Comparison of ENCODE assay signal across 18 mouse cellular contexts in the genomic region with DNA sequence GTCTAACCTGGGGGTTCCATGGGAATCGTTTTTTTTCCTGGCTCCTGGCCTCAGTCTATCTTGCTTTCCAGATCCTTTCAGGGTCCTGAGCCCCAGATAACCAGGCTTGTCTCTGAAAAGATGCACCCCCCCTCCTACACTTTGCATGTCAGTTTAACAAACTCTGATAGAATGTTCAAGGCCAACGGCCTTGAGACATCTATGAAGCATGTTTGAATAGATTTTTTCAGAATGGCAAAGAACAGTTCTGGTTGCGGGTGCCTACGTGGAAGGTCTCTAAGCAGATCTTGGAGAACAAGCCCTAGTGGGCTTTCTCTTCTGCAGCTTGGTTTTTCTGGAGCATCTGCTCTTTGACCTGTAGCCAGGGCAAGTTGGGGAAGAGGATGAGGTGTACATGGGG. TPM values are rescaled to one million over a fixed set of nuclear protein-coding genes. Genes with fewer than 3 reads are reported as not detected.
DNase-seq lines count a peak whose midpoint lies in the region; ATAC-seq and TF ChIP-seq lines count a peak whose summit lies in the region.
"Had no signal": no experiment of that assay in that cellular context is flagged by ENCODE, and none has a peak within 500 bp of the region (broad histone marks: within the 10 kb centered on the region; RNA-seq: fewer than 3 reads in every experiment).

No protein-coding gene starts in this region.

- WGBS in liver, embryonic 11.5 days, result 42% methylated on average over 4 of the region's 4 CpGs
- WGBS in hindbrain, postnatal 0 days, result 20% methylated on average over 4 of the region's 4 CpGs
- WGBS in stomach, embryonic 14.5 days, result 22% methylated on average over 4 of the region's 4 CpGs

- no peaks in the 10 kb centered on the region for H3K36me3 ChIP-seq in liver, embryonic 11.5 days (ENCODE audit: control insufficient read depth, insufficient read depth, low read length)
- H3K36me3 ChIP-seq in hindbrain, postnatal 0 days (ENCODE audit: insufficient read depth, low read length), result no peaks in the 10 kb centered on the region
- H3K36me3 ChIP-seq in stomach, embryonic 14.5 days (ENCODE audit: control insufficient read depth, insufficient read depth, low read length), result no peaks in the 10 kb centered on the region
- H3K36me3 ChIP-seq: limb, embryonic 12.5 days; midbrain, embryonic 13.5 days had no signal

- H3K4me1 ChIP-seq in liver, embryonic 11.5 days (replicated peaks; ENCODE audit: control insufficient read depth, insufficient read depth, low read length), result peaks cover 9% of the 10 kb centered on the region
- no peaks in the 10 kb centered on the region for H3K4me1 ChIP-seq in hindbrain, postnatal 0 days (ENCODE audit: insufficient read depth, low read length)
- H3K4me1 ChIP-seq in stomach, embryonic 14.5 days (ENCODE audit: control insufficient read depth, insufficient read depth, low read length), result peaks cover 13% of the 10 kb centered on the region; the same call in 1 of the 2 replicates
- H3K4me1 ChIP-seq: midbrain, embryonic 13.5 days had no signal

- 0 out of 2 replicates have a peak overlapping the region, but pooled peaks have one; percentile 15 for H3K4me3 ChIP-seq in liver, embryonic 11.5 days (ENCODE audit: low read depth, low read length)
- H3K4me3 ChIP-seq in hindbrain, postnatal 0 days (ENCODE audit: low read length), result no peak overlapping the region
- peak overlapping the region; percentile 47 for H3K4me3 ChIP-seq in stomach, embryonic 14.5 days (ENCODE audit: low read depth, low read length)
- H3K4me3 ChIP-seq: erythroblast, embryonic 14.5 days; limb, embryonic 12.5 days; midbrain, embryonic 13.5 days had no signal

- no peak overlapping the region for H3K9ac ChIP-seq in liver, embryonic 11.5 days (ENCODE audit: low read depth, low read length)
- 0 out of 2 replicates have a peak overlapping the region, but pooled peaks have one; percentile 2 for H3K9ac ChIP-seq in hindbrain, postnatal 0 days (replicated peaks; ENCODE audit: low read length)
- peak overlapping the region; percentile 83 for H3K9ac ChIP-seq in stomach, embryonic 14.5 days (replicated peaks; ENCODE audit: low read depth, low read length)
- H3K9ac ChIP-seq: forebrain, postnatal 0 days; limb, embryonic 12.5 days; midbrain, embryonic 13.5 days had no signal

- peak overlapping the region; percentile 25; the same call in 1 of the 2 replicates for H3K4me2 ChIP-seq in liver, embryonic 11.5 days
- peak overlapping the region; percentile 30 for H3K4me2 ChIP-seq in hindbrain, postnatal 0 days (ENCODE audit: low read depth, low read length)
- peak overlapping the region; percentile 95 for H3K4me2 ChIP-seq in stomach, embryonic 14.5 days (replicated peaks; ENCODE audit: low read depth, low read length)
- H3K4me2 ChIP-seq: limb, embryonic 12.5 days; midbrain, embryonic 13.5 days had no signal

- H3K27me3 ChIP-seq in liver, embryonic 11.5 days (replicated peaks; ENCODE audit: control insufficient read depth, insufficient read depth, low read length), result peaks cover 99% of the 10 kb centered on the region
- peaks cover 95% of the 10 kb centered on the region for H3K27me3 ChIP-seq in hindbrain, postnatal 0 days (ENCODE audit: insufficient read depth, low read length)
- peaks cover 3% of the 10 kb centered on the region; the same call in 1 of the 2 replicates for H3K27me3 ChIP-seq in stomach, embryonic 14.5 days (ENCODE audit: control insufficient read depth, insufficient read depth, low read length)

- no peak for ATAC-seq in liver, embryonic 11.5 days (replicated peaks; ENCODE audit: low FRiP score)
- no peak for ATAC-seq in hindbrain, postnatal 0 days
- ATAC-seq in stomach, embryonic 14.5 days (ENCODE audit: insufficient number of reproducible peaks, insufficient read depth, low FRiP score, low read depth), result no peak
- ATAC-seq: forebrain, postnatal 0 days; midbrain, embryonic 13.5 days had no signal

- peak; percentile 56 for DNase-seq in adrenal gland, postnatal 14 days
- DNase-seq in adrenal gland, postnatal 36 days, result no peak
- no peak for DNase-seq in liver, embryonic 11.5 days (ENCODE audit: low spot score)
- DNase-seq in liver, result no peak
- DNase-seq in hindbrain, postnatal 0 days (ENCODE audit: low spot score), result no peak
- no peak for DNase-seq in heart, adult 8-10 months (ENCODE audit: low spot score)
- DNase-seq in embryo, embryonic 10.5 days (ENCODE audit: low spot score), result no peak
- DNase-seq: adrenal gland, postnatal 10 days; forebrain, postnatal 0 days; gastrocnemius, postnatal 25 days; right cerebral cortex, adult 18-20 months had no signal

- H3K9me3 ChIP-seq in liver, embryonic 11.5 days (ENCODE audit: control insufficient read depth, low read length), result no peaks in the 10 kb centered on the region
- no peaks in the 10 kb centered on the region for H3K9me3 ChIP-seq in hindbrain, postnatal 0 days (ENCODE audit: low read length)
- no peaks in the 10 kb centered on the region for H3K9me3 ChIP-seq in stomach, embryonic 14.5 days (ENCODE audit: control insufficient read depth, low read depth, low read length)
- H3K9me3 ChIP-seq: limb, embryonic 12.5 days; midbrain, embryonic 13.5 days had no signal

- H3K27ac ChIP-seq in liver, embryonic 11.5 days (ENCODE audit: low read depth, low read length), result no peak overlapping the region
- H3K27ac ChIP-seq in hindbrain, postnatal 0 days, result 0 out of 2 replicates have a peak overlapping the region, but pooled peaks have one; percentile 27
- peak overlapping the region; percentile 100 for H3K27ac ChIP-seq in stomach, embryonic 14.5 days (ENCODE audit: low read length)
- H3K27ac ChIP-seq: limb, embryonic 12.5 days; midbrain, embryonic 13.5 days had no signal

- no peak for TF ChIP-seq CTCF in hindbrain, postnatal 0 days (IDR thresholded peaks at IDR 0.05; ENCODE audit: low read depth)

RNA-seq across cellular contexts. Expression of a gene that starts 5.6 kb away (rescaled TPM):
- total RNA-seq in adrenal gland, postnatal 14 days (2021), result 17.1 and 18.7 TPM in 2 replicates
- 10 to 100 TPM; 16.1 to 27.0 TPM for total RNA-seq in adrenal gland, postnatal 36 days (2021)
- polyA plus RNA-seq in liver, embryonic 11.5 days (2014; fragmentation: Nextera tagmentation; extraction: Ambion mirVana), result 3.7 and 4.5 TPM in 2 replicates
- total RNA-seq in hindbrain, postnatal 0 days (2014; rRNA removed), result 16.5 and 24.3 TPM in 2 replicates
- 109 and 113 TPM in 2 replicates for polyA plus RNA-seq in hindbrain, postnatal 0 days (2015; fragmentation: Nextera tagmentation; extraction: Ambion mirVana)
- 21.2 and 23.3 TPM in 2 replicates for polyA plus RNA-seq in stomach, embryonic 14.5 days (2014; fragmentation: Nextera tagmentation; extraction: Ambion mirVana)
- total RNA-seq in heart, adult 8-10 months (2022), result under 1 TPM in 1 of 4 experiments, not detected in 3; 0.11 TPM
- total RNA-seq: forebrain, postnatal 0 days; layer of hippocampus, postnatal 25 days had no signal
- polyA plus RNA-seq: cortical plate, adult 2 months; erythroblast, embryonic 14.5 days; forebrain, postnatal 0 days had no signal

RNA-seq across cellular contexts. Expression of a gene that starts 9.3 kb away (rescaled TPM):
- 14.0 and 15.7 TPM in 2 replicates for total RNA-seq in adrenal gland, postnatal 14 days (2021)
- total RNA-seq in adrenal gland, postnatal 36 days (2021), result 10 to 100 TPM; 15.6 to 20.9 TPM
- 0.71 and 1.1 TPM in 2 replicates for polyA plus RNA-seq in liver, embryonic 11.5 days (2014; fragmentation: Nextera tagmentation; extraction: Ambion mirVana)
- 4.2 and 8.6 TPM in 2 replicates for total RNA-seq in hindbrain, postnatal 0 days (2014; rRNA removed)
- polyA plus RNA-seq in hindbrain, postnatal 0 days (2015; fragmentation: Nextera tagmentation; extraction: Ambion mirVana), result 2.4 and 3.3 TPM in 2 replicates
- 3.5 and 3.7 TPM in 2 replicates for polyA plus RNA-seq in stomach, embryonic 14.5 days (2014; fragmentation: Nextera tagmentation; extraction: Ambion mirVana)
- total RNA-seq in heart, adult 8-10 months (2022), result under 1 TPM; 0.35 to 0.63 (median 0.53) TPM
- total RNA-seq: forebrain, postnatal 0 days; layer of hippocampus, postnatal 25 days had no signal
- polyA plus RNA-seq: cortical plate, adult 2 months; erythroblast, embryonic 14.5 days; forebrain, postnatal 0 days; midbrain, embryonic 13.5 days had no signal

RNA-seq across cellular contexts. Expression of a gene that starts 14.4 kb away (rescaled TPM):
- 17.1 and 26.0 TPM in 2 replicates for total RNA-seq in adrenal gland, postnatal 14 days (2021)
- total RNA-seq in adrenal gland, postnatal 36 days (2021), result 10 to 100 TPM; 15.7 to 20.2 TPM
- 0.97 and 1.3 TPM in 2 replicates for polyA plus RNA-seq in liver, embryonic 11.5 days (2014; fragmentation: Nextera tagmentation; extraction: Ambion mirVana)
- total RNA-seq in hindbrain, postnatal 0 days (2014; rRNA removed), result 42.1 and 42.2 TPM in 2 replicates
- 6.6 and 8.1 TPM in 2 replicates for polyA plus RNA-seq in hindbrain, postnatal 0 days (2015; fragmentation: Nextera tagmentation; extraction: Ambion mirVana)
- 3.6 and 4.7 TPM in 2 replicates for polyA plus RNA-seq in stomach, embryonic 14.5 days (2014; fragmentation: Nextera tagmentation; extraction: Ambion mirVana)
- total RNA-seq in heart, adult 8-10 months (2022), result under 1 TPM; 0.25 to 0.37 (median 0.30) TPM
- total RNA-seq: forebrain, postnatal 0 days; layer of hippocampus, postnatal 25 days had no signal
- polyA plus RNA-seq: cortical plate, adult 2 months; erythroblast, embryonic 14.5 days; forebrain, postnatal 0 days had no signal

RNA-seq across cellular contexts. Expression of a gene that starts 16.5 kb away (rescaled TPM):
- 35.7 and 39.8 TPM in 2 replicates for total RNA-seq in adrenal gland, postnatal 14 days (2021)
- 10 to 100 TPM; 43.9 to 62.2 TPM for total RNA-seq in adrenal gland, postnatal 36 days (2021)
- 1.9 and 2.4 TPM in 2 replicates for polyA plus RNA-seq in liver, embryonic 11.5 days (2014; fragmentation: Nextera tagmentation; extraction: Ambion mirVana)
- total RNA-seq in hindbrain, postnatal 0 days (2014; rRNA removed), result 23.2 and 30.2 TPM in 2 replicates
- polyA plus RNA-seq in hindbrain, postnatal 0 days (2015; fragmentation: Nextera tagmentation; extraction: Ambion mirVana), result 29.0 and 36.3 TPM in 2 replicates
- polyA plus RNA-seq in stomach, embryonic 14.5 days (2014; fragmentation: Nextera tagmentation; extraction: Ambion mirVana), result 12.4 TPM in 2 replicates
- total RNA-seq in heart, adult 8-10 months (2022), result not detected
- total RNA-seq: forebrain, postnatal 0 days; layer of hippocampus, postnatal 25 days had no signal
- polyA plus RNA-seq: cortical plate, adult 2 months; erythroblast, embryonic 14.5 days; forebrain, postnatal 0 days; heart, embryonic 16.5 days; midbrain, embryonic 13.5 days had no signal

RNA-seq across cellular contexts. Expression of a gene that starts 22.3 kb away (rescaled TPM):
- 34.3 and 37.8 TPM in 2 replicates for total RNA-seq in adrenal gland, postnatal 14 days (2021)
- total RNA-seq in adrenal gland, postnatal 36 days (2021), result 10 to 100 TPM; 35.5 to 49.8 TPM
- 1.6 and 2.0 TPM in 2 replicates for polyA plus RNA-seq in liver, embryonic 11.5 days (2014; fragmentation: Nextera tagmentation; extraction: Ambion mirVana)
- total RNA-seq in hindbrain, postnatal 0 days (2014; rRNA removed), result 11.0 and 21.7 TPM in 2 replicates
- 10.1 and 16.8 TPM in 2 replicates for polyA plus RNA-seq in hindbrain, postnatal 0 days (2015; fragmentation: Nextera tagmentation; extraction: Ambion mirVana)
- 8.4 and 14.0 TPM in 2 replicates for polyA plus RNA-seq in stomach, embryonic 14.5 days (2014; fragmentation: Nextera tagmentation; extraction: Ambion mirVana)
- total RNA-seq in heart, adult 8-10 months (2022), result not detected
- total RNA-seq: forebrain, postnatal 0 days; layer of hippocampus, postnatal 25 days had no signal
- polyA plus RNA-seq: cortical plate, adult 2 months; erythroblast, embryonic 14.5 days; forebrain, postnatal 0 days; midbrain, embryonic 13.5 days had no signal

Comparison
In these comparisons a context has a peak if more than half of its experiments do, and no peak if none do; other contexts are left out.
1. H3K4me2 ChIP-seq: peak in every context shown above with its lines; median percentile 95 in stomach, embryonic 14.5 days; 30 in hindbrain, postnatal 0 days; 25 in liver, embryonic 11.5 days.
2. RNA of a gene that starts 5.6 kb away (total RNA-seq): 16.1 to 27.0 TPM in adrenal gland, postnatal 36 days, 16.5 to 24.3 TPM in hindbrain, postnatal 0 days and 17.1 to 18.7 TPM in adrenal gland, postnatal 14 days; 0.11 TPM in heart, adult 8-10 months; every median in the first group is over 10 times any median in the second.
3. RNA of a gene that starts 14.4 kb away (total RNA-seq): 42.1 to 42.2 TPM in hindbrain, postnatal 0 days, 15.7 to 20.2 TPM in adrenal gland, postnatal 36 days and 17.1 to 26.0 TPM in adrenal gland, postnatal 14 days; 0.25 to 0.37 TPM in heart, adult 8-10 months; every median in the first group is over 10 times any median in the second.